Mouse (Mus musculus) lung, adult 2 months (tissue): ENCODE data around the gene Samt4.
"Not testable (repeated sequence)": the region's sequence is repeated elsewhere in the genome, so short reads cannot be mapped to it uniquely, and the experiment has no call there.

Experiments used
- CTCF ChIP-seq: fragments of 200-500 bp; IDR thresholded peaks from 2 replicates; pipeline ENCODE4 v1.5.1; 2011; ENCODE audit warnings: mild to moderate bottlenecking, low read length, control low read depth; ENCODE audit not compliant: insufficient read depth
- POLR2A ChIP-seq: fragments of 200-500 bp; IDR thresholded peaks from 2 replicates; pipeline ENCODE4 v1.6.1; 2011; ENCODE audit warnings: low read depth, mild to moderate bottlenecking, control low read depth, low read length, borderline replicate concordance; ENCODE audit errors: extremely low read depth

DNA sequence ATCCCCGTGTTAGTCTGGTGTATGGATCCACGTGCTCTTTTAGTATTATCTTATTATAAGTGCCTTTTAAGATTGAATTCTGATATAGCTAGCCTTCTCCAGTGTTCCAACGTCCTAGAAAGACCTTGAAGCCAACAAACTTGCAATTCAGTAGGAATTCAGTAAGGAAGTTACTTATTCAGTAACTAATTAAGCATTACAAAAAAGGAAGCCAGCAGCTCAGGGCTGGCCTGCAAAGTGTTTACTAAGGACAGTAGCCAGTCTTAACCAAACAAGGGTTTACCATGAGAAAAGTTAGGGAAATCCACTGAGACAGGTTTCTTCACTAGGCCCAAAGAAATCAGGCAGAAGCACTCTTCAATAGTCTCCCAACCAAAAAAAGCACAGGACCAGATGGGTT, 13.4 kb upstream of the Samt4 start:
- TF ChIP-seq CTCF, POLR2A: not testable (repeated sequence)
